Mouse (Mus musculus): ENCODE data around the gene Extl1.
A peak's percentile ranks its signal among the peaks of the same experiment; 100 is the strongest.

- TF ChIP-seq CTCF (IDR thresholded peaks at IDR 0.05; ENCODE audit: low read depth): peak; percentile 59
- TF ChIP-seq EP300 (optimal IDR thresholded peaks at IDR 0.05): no peak
Observed at GRCm38 (mm10) chr4:134409286-134409685, 25.6 kb upstream of the Extl1 start.
